Mouse (Mus musculus) T-helper 1 cell (primary cell): Measurements from ENCODE around the gene Epn3.

Experiments
- in situ Hi-C: fragments of 300-600 bp; cut with MboI, MseI; formaldehyde crosslinking; loops from one replicate; pipeline ENCODE4 v1.15.1; 2025; ENCODE audit warnings: high pct_unique_total_duplicates

Epn3 gene

DNA sequence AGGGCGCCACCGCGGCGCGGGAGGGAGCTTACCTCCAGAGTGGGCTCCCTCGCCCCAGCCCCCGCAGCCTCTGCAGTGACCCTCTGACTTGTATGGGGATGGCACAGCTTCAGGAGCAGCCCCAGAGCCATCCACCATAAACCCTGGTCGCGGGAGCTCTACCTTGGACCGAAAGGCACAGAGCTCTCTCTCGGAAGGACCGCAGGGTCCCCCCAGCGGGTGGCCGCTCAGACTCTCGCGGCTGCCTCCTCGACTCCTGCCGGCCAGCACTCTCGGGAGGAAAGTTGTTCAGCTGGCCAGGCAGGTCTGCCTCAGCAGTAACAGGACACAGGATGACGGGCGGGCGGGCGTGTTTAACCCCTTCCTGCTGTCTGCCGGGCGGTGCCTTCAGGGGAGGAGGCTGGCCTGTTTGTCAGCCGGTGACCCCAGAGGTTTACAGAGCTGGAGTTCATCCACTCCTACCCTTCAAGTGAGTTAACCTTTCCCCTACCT, at the start of gene Epn3:
Epn3 (minus strand) TSS at position 314 of the 492 bp plus-strand sequence.
- in situ Hi-C loops: loop anchor here (25.0 kb wide), 1 partner anchor 362 kb away; no protein-coding TSS in a partner anchor

- in situ Hi-C loops: no loop called here
These were observed 49.3 kb upstream of the Epn3 start, which contains the start of gene Rsad1 for GRCm38 (mm10) chr11:94548888-94549690. Gene Rsad1, minus strand, starts transcription at chr11:94549255.

DNA sequence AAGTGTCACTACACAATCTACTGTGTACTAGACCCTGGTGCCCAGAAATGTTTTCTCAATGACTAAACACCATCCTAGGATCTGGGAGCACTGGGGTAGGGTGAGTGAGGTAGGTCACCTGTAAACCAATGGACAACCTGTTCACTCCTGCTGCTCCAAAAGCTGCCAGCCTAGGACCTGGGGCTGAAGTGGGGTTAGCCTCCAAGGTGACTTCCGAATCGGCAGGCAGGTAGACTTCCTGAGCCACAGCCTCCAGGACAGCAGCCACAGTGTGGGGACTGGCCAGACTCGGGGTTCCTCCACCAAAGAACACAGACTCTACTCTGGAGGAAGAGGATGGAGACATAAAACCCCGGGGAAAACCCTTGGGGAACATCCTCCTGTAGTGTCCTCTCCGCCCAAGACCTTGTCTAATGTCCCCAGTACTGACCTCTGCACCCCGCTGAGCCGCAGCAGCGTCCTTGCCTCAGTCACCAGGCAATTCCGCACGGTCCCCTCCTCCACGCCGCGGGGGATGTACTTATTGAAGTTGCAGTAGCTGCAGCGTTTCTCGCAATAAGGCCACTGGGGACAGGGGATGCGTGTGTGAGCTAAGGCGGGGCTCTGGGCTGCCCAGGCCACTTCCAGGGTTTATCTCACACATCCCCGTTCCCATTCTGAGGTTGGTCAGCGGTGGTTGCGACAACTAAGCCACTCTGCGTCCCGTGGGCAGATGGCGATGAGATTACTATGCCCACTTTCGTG, 48.4 kb upstream of the Epn3 start:
- in situ Hi-C loops: no loop called here

GRCm38 (mm10) chr11:94547271-94547670, 47.5 kb upstream of the Epn3 start:
- in situ Hi-C loops: no loop called here

GRCm38 (mm10) chr11:94546381-94546780, 46.6 kb upstream of the Epn3 start:
- in situ Hi-C loops: no loop called here

DNA sequence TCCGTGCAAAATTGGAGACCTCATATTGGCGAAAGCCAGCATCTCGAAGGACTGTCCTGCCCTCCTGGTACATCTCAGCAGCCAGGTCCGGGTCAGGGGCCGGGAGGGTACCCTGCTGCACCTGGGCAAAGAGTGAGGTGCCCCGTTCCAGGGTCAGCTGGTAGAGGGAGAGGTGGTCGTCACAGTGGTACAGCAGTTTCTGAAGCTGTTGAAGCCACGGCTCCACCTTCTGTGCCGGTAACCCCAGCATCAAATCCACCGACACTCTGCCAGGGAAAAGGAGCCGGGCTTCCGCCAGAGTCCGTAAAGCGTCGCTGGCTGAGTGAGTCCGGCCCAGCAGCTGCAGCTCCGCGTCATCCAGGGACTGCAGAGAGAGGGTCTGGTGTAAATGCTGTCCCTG, 44.6 kb upstream of the Epn3 start:
- in situ Hi-C loops: no loop called here

- in situ Hi-C loops: no loop called here
These were observed 44.2 kb upstream of the Epn3 start for GRCm38 (mm10) chr11:94543932-94544331.

- in situ Hi-C loops: no loop called here
These were observed 43.6 kb upstream of the Epn3 start for GRCm38 (mm10) chr11:94543344-94543743.

DNA sequence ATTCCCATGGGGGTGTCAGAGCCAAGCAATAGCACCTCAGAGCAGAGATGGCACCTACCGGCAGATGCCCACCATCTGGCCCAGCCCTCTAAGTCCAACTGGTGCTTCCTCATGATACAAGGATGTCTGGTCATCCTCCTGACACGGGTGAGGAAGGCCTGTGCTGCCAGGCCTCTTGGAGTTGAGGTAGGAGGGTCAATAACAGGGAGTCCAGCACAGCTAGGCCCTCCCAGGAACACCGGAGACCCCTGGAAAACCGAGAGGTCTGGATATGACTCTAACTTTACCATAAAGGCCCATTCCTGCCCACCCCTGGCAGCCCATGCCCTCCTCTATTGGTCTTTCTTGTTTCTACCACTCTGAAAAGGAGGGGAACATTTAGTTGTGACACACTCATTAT, 42.6 kb upstream of the Epn3 start:
- in situ Hi-C loops: no loop called here

DNA sequence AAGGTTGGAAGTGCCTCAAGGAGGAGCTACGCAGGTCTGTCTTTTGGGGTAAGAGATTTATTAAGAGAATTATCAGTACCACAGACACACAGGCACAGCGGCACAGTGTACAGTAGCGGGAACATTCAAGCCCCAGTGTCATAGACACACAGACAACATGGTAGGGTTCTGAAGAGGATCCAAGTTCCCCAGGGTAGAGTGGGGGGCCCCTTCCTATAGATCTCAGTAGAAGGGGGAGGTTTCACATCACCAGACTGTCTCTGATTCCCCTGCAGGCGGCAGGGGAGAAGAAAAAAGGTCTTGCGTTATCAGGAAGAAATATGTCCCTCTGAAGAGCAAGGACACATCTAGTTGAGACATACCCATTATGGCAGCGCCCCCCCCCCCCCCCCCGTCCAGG, 40.0 kb upstream of the Epn3 start:
- in situ Hi-C loops: no loop called here

DNA sequence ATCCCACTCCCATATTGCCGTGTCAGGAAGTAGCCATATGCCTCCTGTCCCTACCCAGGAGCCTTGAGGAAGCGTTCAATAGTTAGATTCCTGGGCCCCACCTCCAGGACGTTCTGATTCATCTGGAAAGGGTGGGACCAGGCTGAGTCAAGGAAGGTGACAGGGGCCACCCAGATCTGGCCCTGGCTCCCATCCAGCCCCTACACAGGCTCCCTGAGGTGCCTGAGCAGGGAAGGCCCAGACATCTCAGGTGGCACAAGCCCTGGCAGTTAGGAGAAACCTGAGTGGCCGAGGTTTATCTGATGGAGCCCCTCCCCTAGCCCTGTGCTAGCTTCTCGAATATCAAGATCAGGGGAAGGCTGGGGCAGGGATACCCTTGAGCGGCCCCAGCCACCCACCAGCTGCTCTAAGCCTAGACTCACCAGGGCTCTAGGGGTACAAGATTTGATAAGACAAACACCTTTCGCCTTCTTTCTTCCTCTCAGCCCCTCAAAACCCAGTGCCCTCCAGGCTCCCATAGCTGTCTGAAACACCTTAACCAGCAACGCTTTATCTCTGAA, 39.0 kb upstream of the Epn3 start:
- in situ Hi-C loops: no loop called here

GRCm38 (mm10) chr11:94533171-94533570, 33.4 kb upstream of the Epn3 start:
- in situ Hi-C loops: no loop called here

DNA sequence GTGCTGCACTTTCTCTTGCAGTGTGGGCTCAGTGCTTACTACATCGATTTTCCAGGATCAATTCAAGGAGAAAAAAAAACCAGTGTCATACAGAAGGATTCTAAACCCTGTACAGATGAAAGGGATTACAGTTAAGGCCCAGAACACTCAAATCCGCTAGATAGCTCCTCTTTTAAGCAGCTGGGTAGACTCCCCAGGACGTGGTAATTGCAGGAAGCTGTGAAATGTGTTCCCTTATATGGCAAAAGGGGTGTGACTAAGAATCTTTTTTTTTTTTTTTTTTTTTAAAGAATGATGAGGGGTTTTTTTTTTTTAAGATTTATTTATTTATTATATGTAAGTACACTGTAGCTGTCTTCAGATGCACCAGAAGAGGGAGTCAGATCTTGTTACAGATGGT, 29.1 kb upstream of the Epn3 start:
- in situ Hi-C loops: no loop called here

DNA sequence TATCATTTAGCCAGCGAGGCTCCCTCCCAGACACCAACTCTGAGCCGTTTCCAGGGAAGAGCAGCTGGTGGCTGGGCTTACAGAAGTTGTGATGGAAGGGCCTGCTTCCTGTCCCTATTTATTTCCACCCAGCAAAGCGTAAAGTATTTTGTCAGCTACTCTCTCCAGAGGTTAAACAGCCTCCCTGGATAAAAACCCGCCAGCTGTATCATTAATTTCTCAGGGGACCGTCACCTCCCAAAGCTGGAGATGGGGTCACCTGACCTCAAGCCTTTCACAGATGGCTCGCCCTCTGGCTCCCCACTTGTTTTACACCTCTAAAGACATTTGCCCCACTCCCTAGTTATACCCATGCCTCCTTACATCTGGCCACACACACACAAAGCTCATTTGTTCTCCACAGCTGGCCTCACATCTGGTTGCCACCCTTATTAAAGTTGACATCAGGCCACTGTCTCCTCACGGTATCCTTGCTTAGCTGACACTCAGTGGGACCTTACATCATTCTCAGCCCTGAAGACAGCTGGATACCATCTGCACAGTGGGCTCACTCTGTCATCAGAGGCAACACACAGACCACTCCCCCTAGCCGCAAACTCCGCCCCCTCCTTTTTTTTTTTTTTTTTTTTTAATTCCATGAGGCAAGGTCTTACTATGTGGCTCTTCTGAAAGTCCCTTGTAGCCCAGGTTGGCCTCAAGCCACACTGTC, 26.6 kb upstream of the Epn3 start:
- in situ Hi-C loops: no loop called here

- in situ Hi-C loops: no loop called here
These were observed 21.6 kb upstream of the Epn3 start, which contains the start of gene Mycbpap for GRCm38 (mm10) chr11:94521219-94521843. Gene Mycbpap, minus strand, starts transcription at chr11:94521742.

DNA sequence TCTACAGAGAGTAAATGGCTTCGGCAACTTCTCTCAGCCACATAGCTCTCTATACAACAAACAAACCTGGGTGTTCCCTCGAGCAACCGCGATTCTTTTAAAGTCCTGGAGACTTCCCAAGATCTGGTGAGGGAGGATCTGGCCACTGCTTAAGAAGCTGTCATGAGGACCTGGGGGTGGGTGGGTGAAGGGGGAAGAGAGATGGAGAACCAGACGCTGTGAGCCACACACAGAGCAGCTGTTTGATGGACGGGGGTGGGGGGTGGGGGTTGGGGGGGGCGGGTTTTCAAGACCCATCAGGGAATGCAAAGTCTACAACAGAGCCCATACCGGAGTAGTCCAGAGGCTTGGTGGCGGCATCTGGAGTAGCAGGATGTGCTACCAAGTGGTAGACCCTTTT, 13.7 kb upstream of the Epn3 start:
- in situ Hi-C loops: no loop called here

- in situ Hi-C loops: no loop called here
These were observed 9.2 kb upstream of the Epn3 start for GRCm38 (mm10) chr11:94508976-94509375.

DNA sequence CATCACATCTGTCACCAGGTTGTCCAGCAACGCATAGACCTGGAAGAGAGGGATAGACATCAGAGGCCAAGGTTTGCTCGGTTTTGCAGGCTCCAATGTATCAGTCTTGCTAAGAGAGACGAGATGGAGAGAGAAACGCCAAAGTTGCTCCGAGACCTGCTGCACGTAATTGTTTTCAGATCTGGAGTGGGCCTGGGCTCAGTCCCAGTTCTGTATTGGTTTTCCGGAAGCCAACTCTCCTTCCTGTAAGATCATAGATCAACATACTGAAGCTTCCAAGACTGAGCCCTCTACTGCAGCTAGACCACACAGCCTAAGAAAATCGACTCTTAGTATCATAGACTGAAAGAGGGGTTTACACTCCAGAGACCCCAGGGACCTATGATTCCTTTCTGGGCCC, 1.7 kb upstream of the Epn3 start:
- in situ Hi-C loops: no loop called here

GRCm38 (mm10) chr11:94500362-94500761, 588 bp upstream of the Epn3 start:
- in situ Hi-C loops: no loop called here

GRCm38 (mm10) chr11:94499035-94499434, 739 bp downstream of the Epn3 start:
- in situ Hi-C loops: loop anchor here (25.0 kb wide), 1 partner anchor 362 kb away; no protein-coding TSS in a partner anchor
